29 mouse cellular contexts compared by ENCODE assay signal in the genomic region with DNA sequence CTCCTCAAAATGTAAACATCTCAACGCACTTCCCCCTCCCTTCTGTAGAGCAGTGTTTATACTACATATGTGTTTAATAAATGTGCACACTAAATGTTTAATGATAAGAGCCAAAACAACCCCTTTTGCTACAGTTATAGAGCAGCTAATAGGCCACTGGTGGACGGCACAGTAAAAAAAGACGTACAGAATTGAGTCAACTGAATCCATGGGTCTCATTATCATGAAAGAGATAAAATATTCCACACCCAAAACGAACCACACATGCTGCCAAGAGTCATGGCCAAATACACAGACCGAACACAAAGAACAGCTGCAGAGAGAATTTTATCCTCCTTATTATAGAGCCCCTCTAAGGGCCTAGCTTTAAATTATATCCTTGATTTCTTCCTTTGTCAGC.
A peak's percentile ranks its signal among the peaks of the same experiment; 100 is the strongest.
DNase-seq lines count a peak whose midpoint lies in the region; ATAC-seq and TF ChIP-seq lines count a peak whose summit lies in the region.
"Had no signal": no experiment of that assay in that cellular context is flagged by ENCODE, and none has a peak within 500 bp of the region (broad histone marks: within the 10 kb centered on the region; RNA-seq: fewer than 3 reads in every experiment).

No protein-coding gene starts in this region.

- WGBS in intestine, embryonic 15.5 days = 30% methylated on average over 5 of the region's 5 CpGs
- 36% methylated on average over 5 of the region's 5 CpGs for WGBS in intestine, postnatal 0 days
- WGBS in lung, embryonic 16.5 days = 44% methylated on average over 5 of the region's 5 CpGs
- WGBS in intestine, embryonic 16.5 days = 43% methylated on average over 5 of the region's 5 CpGs

- TF ChIP-seq POLR2A in myocyte (IDR thresholded peaks at IDR 0.05; ENCODE audit: insufficient read length, low read depth) = no peak

- ATAC-seq in intestine, embryonic 15.5 days = 0 out of 2 replicates have a peak, but pooled peaks have one; percentile 51
- ATAC-seq in intestine, postnatal 0 days = no peak
- peak; percentile 71 for ATAC-seq in lung, embryonic 16.5 days (ENCODE audit: low read depth)
- peak; percentile 60; the same call in 1 of the 2 replicates for ATAC-seq in intestine, embryonic 16.5 days

- H3K9ac ChIP-seq in intestine, embryonic 15.5 days = no peak overlapping the region
- no peak overlapping the region for H3K9ac ChIP-seq in intestine, postnatal 0 days (ENCODE audit: low read depth, low read length)
- H3K9ac ChIP-seq in lung, embryonic 16.5 days (ENCODE audit: low read length) = no peak overlapping the region
- no peak overlapping the region for H3K9ac ChIP-seq in intestine, embryonic 16.5 days (ENCODE audit: low read depth, low read length)
- H3K9ac ChIP-seq: embryonic facial prominence, embryonic 15.5 days; heart, embryonic 15.5 days; hindbrain, embryonic 13.5 days; limb, embryonic 15.5 days; liver, embryonic 15.5 days had no signal

- no peak overlapping the region for H3K4me2 ChIP-seq in intestine, embryonic 15.5 days (replicated peaks)
- H3K4me2 ChIP-seq in intestine, postnatal 0 days (replicated peaks; ENCODE audit: low read depth) = no peak overlapping the region
- H3K4me2 ChIP-seq in lung, embryonic 16.5 days (ENCODE audit: low read depth, low read length) = no peak overlapping the region
- H3K4me2 ChIP-seq in intestine, embryonic 16.5 days (ENCODE audit: low read depth, low read length) = no peak overlapping the region
- H3K4me2 ChIP-seq in myocyte (ENCODE audit: low read depth) = peak overlapping the region; percentile 21
- H3K4me2 ChIP-seq: embryonic facial prominence, embryonic 15.5 days; heart, embryonic 15.5 days; hindbrain, embryonic 13.5 days; limb, embryonic 15.5 days; liver, embryonic 15.5 days had no signal

- H3K4me1 ChIP-seq in intestine, embryonic 15.5 days (replicated peaks) = 0 out of 2 replicates have a peak, but pooled peaks cover 2% of the 10 kb centered on the region
- no peaks in the 10 kb centered on the region for H3K4me1 ChIP-seq in intestine, postnatal 0 days (replicated peaks; ENCODE audit: control insufficient read depth, insufficient read depth, low read length)
- peaks cover 5% of the 10 kb centered on the region; the same call in 1 of the 2 replicates for H3K4me1 ChIP-seq in lung, embryonic 16.5 days (replicated peaks; ENCODE audit: control insufficient read depth, insufficient read depth, low read length)
- no peaks in the 10 kb centered on the region for H3K4me1 ChIP-seq in intestine, embryonic 16.5 days (ENCODE audit: control insufficient read depth, insufficient read depth, low read length)
- H3K4me1 ChIP-seq: embryonic facial prominence, embryonic 15.5 days; hindbrain, embryonic 13.5 days; limb, embryonic 15.5 days; liver, embryonic 15.5 days; midbrain, embryonic 10.5 days had no signal

- H3K4me3 ChIP-seq in intestine, embryonic 15.5 days (replicated peaks) = no peak overlapping the region
- H3K4me3 ChIP-seq in intestine, postnatal 0 days (ENCODE audit: low read depth, low read length) = no peak overlapping the region
- H3K4me3 ChIP-seq in lung, embryonic 16.5 days (ENCODE audit: low read length) = no peak overlapping the region
- H3K4me3 ChIP-seq in intestine, embryonic 16.5 days (ENCODE audit: low read length) = no peak overlapping the region
- no peak overlapping the region for H3K4me3 ChIP-seq in myocyte
- H3K4me3 ChIP-seq: embryonic facial prominence, embryonic 15.5 days; heart, embryonic 15.5 days; hindbrain, embryonic 13.5 days; limb, embryonic 15.5 days; liver, embryonic 15.5 days; midbrain, embryonic 10.5 days had no signal

- no peaks in the 10 kb centered on the region for H3K79me2 ChIP-seq in myocyte (ENCODE audit: control insufficient read depth, insufficient read depth)

- H3K27me3 ChIP-seq in intestine, embryonic 15.5 days (replicated peaks) = no peaks in the 10 kb centered on the region
- no peaks in the 10 kb centered on the region for H3K27me3 ChIP-seq in intestine, postnatal 0 days (replicated peaks; ENCODE audit: control insufficient read depth, insufficient read depth, low read length)
- H3K27me3 ChIP-seq in lung, embryonic 16.5 days (ENCODE audit: control insufficient read depth, insufficient read depth, low read depth, low read length) = no peaks in the 10 kb centered on the region
- H3K27me3 ChIP-seq in intestine, embryonic 16.5 days (replicated peaks; ENCODE audit: control insufficient read depth, insufficient read depth, low read length) = no peaks in the 10 kb centered on the region
- H3K27me3 ChIP-seq in myocyte (ENCODE audit: control insufficient read depth, insufficient read depth, insufficient read length) = no peaks in the 10 kb centered on the region
- H3K27me3 ChIP-seq: CH12.LX; embryonic facial prominence, embryonic 15.5 days; heart, embryonic 15.5 days; hindbrain, embryonic 13.5 days; liver, embryonic 15.5 days had no signal

- no peak overlapping the region for H3K27ac ChIP-seq in intestine, embryonic 15.5 days
- H3K27ac ChIP-seq in intestine, postnatal 0 days (ENCODE audit: low read depth, low read length) = no peak overlapping the region
- H3K27ac ChIP-seq in lung, embryonic 16.5 days (ENCODE audit: low read length) = no peak overlapping the region
- no peak overlapping the region for H3K27ac ChIP-seq in intestine, embryonic 16.5 days (ENCODE audit: low read length)
- H3K27ac ChIP-seq: embryonic facial prominence, embryonic 15.5 days; heart, embryonic 15.5 days; hindbrain, embryonic 13.5 days; limb, embryonic 15.5 days; liver, embryonic 15.5 days; midbrain, embryonic 10.5 days had no signal

- no peak for DNase-seq in lung, adult 18-20 months
- DNase-seq in urinary bladder, postnatal 36 days (ENCODE audit: low spot score in 2 of 2) = no peak
- DNase-seq: adrenal gland, adult 2 months; B cell, adult 2 months; cerebellum, adult 18-20 months; cerebellum, postnatal 14 days; embryo, embryonic 11 days; gastrocnemius, postnatal 25 days; heart, postnatal 36 days; kidney, adult 9 months; kidney, postnatal 25 days; layer of hippocampus, postnatal 36 days; lung, postnatal 4 days; right cerebral cortex, postnatal 25 days; spleen, adult 18-20 months; thymus, postnatal 14 days had no signal

- H3K9me3 ChIP-seq in intestine, embryonic 15.5 days = no peaks in the 10 kb centered on the region
- H3K9me3 ChIP-seq in intestine, postnatal 0 days (ENCODE audit: control insufficient read depth) = no peaks in the 10 kb centered on the region
- H3K9me3 ChIP-seq in lung, embryonic 16.5 days (ENCODE audit: control insufficient read depth, low read length) = no peaks in the 10 kb centered on the region
- H3K9me3 ChIP-seq in intestine, embryonic 16.5 days (ENCODE audit: control insufficient read depth, low read length) = no peaks in the 10 kb centered on the region
- H3K9me3 ChIP-seq: embryonic facial prominence, embryonic 15.5 days; heart, embryonic 15.5 days; hindbrain, embryonic 13.5 days; limb, embryonic 15.5 days; liver, embryonic 15.5 days; midbrain, embryonic 10.5 days had no signal

- H3ac ChIP-seq in myocyte (ENCODE audit: control insufficient read depth, insufficient read length) = no peak overlapping the region

- no peak for TF ChIP-seq CTCF in intestine, postnatal 0 days (IDR thresholded peaks at IDR 0.05; ENCODE audit: low read depth)

- H3K36me3 ChIP-seq in intestine, embryonic 15.5 days = no peaks in the 10 kb centered on the region
- H3K36me3 ChIP-seq in intestine, postnatal 0 days (ENCODE audit: control insufficient read depth, insufficient read depth) = no peaks in the 10 kb centered on the region
- H3K36me3 ChIP-seq in lung, embryonic 16.5 days (ENCODE audit: control insufficient read depth, insufficient read depth, low read length) = no peaks in the 10 kb centered on the region
- H3K36me3 ChIP-seq in intestine, embryonic 16.5 days (ENCODE audit: control insufficient read depth, insufficient read depth, low read length) = no peaks in the 10 kb centered on the region
- H3K36me3 ChIP-seq in myocyte (ENCODE audit: control insufficient read depth, insufficient read depth) = no peaks in the 10 kb centered on the region
- H3K36me3 ChIP-seq: embryonic facial prominence, embryonic 15.5 days; G1E; heart, embryonic 15.5 days; hindbrain, embryonic 13.5 days; limb, embryonic 15.5 days; liver, embryonic 15.5 days; midbrain, embryonic 10.5 days had no signal

TF ChIP-seq in myocyte, 11 proteins besides CTCF, POLR2A, EP300 and RAD21:
- TF ChIP-seq CEBPB (IDR thresholded peaks at IDR 0.05; ENCODE audit: insufficient read depth, poor library complexity, severe bottlenecking) = no peak
- TF ChIP-seq MYOD1 (IDR thresholded peaks at IDR 0.05; ENCODE audit: control insufficient read depth in 1 of 3, insufficient read length in 2 of 3, low read depth in 2 of 3) = peak in 2 of 3 experiments; percentile 19 to 25
- TF ChIP-seq POLR2AphosphoS2 (IDR thresholded peaks at IDR 0.05; ENCODE audit: insufficient read length, low read depth) = no peak
- TF ChIP-seq TCF12 (IDR thresholded peaks at IDR 0.05; ENCODE audit: insufficient read depth, poor library complexity, severe bottlenecking) = no peak
- TF ChIP-seq SRF (IDR thresholded peaks at IDR 0.05; ENCODE audit: control insufficient read depth, insufficient read length, low read depth) = no peak
- TF ChIP-seq USF1 (IDR thresholded peaks at IDR 0.05; ENCODE audit: low read depth) = no peak
